Mouse (Mus musculus): ENCODE data around the gene Pcbp3. TPM values are rescaled to one million over a fixed set of nuclear protein-coding genes. Genes with fewer than 3 reads are reported as not detected.

Gene Pcbp3
- polyA plus RNA-seq, 1 experiment from 2014 or later = 12.6 TPM

DNA sequence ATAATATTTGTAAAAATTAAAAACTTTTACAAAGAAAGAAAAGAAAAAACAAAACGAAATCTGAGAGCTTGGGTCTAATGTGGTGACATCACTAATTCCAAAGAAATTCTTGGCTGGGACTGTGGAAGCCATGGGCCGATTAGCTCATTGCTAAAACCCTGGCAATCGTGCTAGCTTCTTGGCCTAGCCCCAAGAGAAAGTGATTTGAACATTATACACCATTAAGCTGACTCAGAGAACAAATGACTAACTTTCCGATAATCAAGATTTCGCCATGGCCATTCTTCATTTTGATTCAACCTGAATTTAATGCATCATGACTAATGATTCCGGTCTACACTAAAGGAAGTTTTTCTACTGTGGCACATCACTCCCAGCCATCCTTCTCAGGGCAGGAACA is 30.6 kb downstream of the Pcbp3 start:
- Histone ChIP-seq H3K27me3 (replicated peaks) (no peaks in the 10 kb centered on the region), H3K27ac (ENCODE audit: poor library complexity, severe bottlenecking) (no peak overlapping the region), H3K36me3 (no peaks in the 10 kb centered on the region), H3K4me1 (replicated peaks) (no peaks in the 10 kb centered on the region), H3K9ac (no peak overlapping the region), H3K4me2 (no peak overlapping the region), H3K9me3 (replicated peaks) (no peaks in the 10 kb centered on the region), H3K4me3 (no peak overlapping the region)
- ATAC-seq (ENCODE audit: insufficient number of reproducible peaks, low FRiP score) = no peak
- 65% methylated on average over 6 of the region's 6 CpGs for WGBS

DNA sequence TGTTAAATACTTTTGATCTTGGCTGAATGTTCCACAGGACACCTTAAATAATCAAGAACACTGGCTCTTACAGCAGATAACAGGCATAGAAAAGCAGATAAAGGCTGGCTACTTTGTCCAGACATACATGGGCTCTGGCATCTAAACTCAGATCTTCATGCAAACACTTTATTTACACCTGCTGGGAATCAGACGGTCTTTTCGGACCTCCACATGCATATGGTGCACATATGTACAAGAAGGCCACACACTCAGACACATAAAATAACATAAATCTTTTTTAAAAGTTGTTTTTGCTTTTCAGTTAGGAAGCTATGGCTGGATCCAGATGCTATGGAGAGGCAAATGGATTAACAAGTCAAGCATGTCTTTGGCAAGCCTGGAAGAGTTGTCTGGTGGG is 37.2 kb downstream of the Pcbp3 start:
- peaks cover under 1% of the 10 kb centered on the region; the same call in 1 of the 2 replicates for H3K9me3 ChIP-seq (replicated peaks)
- no peak overlapping the region for H3K4me3 ChIP-seq
- H3K4me2 ChIP-seq = no peak overlapping the region
- H3K36me3 ChIP-seq = no peaks in the 10 kb centered on the region
- H3K9ac ChIP-seq = no peak overlapping the region
- no peaks in the 10 kb centered on the region for H3K27me3 ChIP-seq (replicated peaks)
- no peak for ATAC-seq (ENCODE audit: insufficient number of reproducible peaks, low FRiP score)
- H3K4me1 ChIP-seq (replicated peaks) = no peaks in the 10 kb centered on the region
- 83% methylated on average over 2 of the region's 2 CpGs for WGBS
- H3K27ac ChIP-seq (ENCODE audit: poor library complexity, severe bottlenecking) = no peak overlapping the region

DNA sequence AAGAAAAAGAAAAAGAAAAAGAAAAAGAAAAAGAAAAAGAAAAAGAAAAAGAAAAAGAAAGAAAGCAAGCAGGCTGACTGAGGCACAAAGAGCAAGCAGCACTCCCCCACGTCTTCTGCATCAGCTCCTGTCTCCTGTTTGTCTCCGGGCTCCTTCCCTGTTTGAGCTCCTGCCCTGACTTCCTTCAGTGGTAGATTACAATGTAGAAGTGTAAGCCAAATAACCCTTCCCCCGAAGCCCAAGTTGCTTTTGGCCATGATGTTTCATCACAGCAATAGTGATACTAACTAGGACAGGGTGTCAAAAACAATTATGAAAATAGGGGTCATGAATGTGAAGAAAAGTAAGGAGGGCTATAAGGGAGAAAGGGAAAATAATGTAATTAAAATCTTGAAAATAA is 43.6 kb downstream of the Pcbp3 start:
- Histone ChIP-seq H3K27ac (ENCODE audit: poor library complexity, severe bottlenecking) (no peak overlapping the region), H3K36me3 (no peaks in the 10 kb centered on the region), H3K4me2 (no peak overlapping the region), H3K27me3 (replicated peaks) (no peaks in the 10 kb centered on the region), H3K4me1 (replicated peaks) (no peaks in the 10 kb centered on the region), H3K4me3 (no peak overlapping the region), H3K9ac (no peak overlapping the region), H3K9me3 (replicated peaks) (peaks cover 8% of the 10 kb centered on the region; the same call in 1 of the 2 replicates)
- ATAC-seq (ENCODE audit: insufficient number of reproducible peaks, low FRiP score) = no peak
- WGBS = 59% methylated on average over 3 of the region's 3 CpGs

- Histone ChIP-seq H3K4me3 (no peak overlapping the region), H3K9ac (no peak overlapping the region), H3K9me3 (replicated peaks) (no peaks in the 10 kb centered on the region), H3K27ac (ENCODE audit: poor library complexity, severe bottlenecking) (no peak overlapping the region), H3K27me3 (replicated peaks) (no peaks in the 10 kb centered on the region), H3K4me1 (replicated peaks) (peaks cover 21% of the 10 kb centered on the region), H3K4me2 (no peak overlapping the region), H3K36me3 (no peaks in the 10 kb centered on the region)
- WGBS = 65% methylated on average over 10 of the region's 10 CpGs
- 0 out of 2 replicates have a peak, but pooled peaks have one; percentile 36 for ATAC-seq (ENCODE audit: insufficient number of reproducible peaks, low FRiP score)
These were observed 55.3 kb downstream of the Pcbp3 start for GRCm38 (mm10) chr10:76906434-76906833.

- peak overlapping the region; percentile 10; the same call in 1 of the 2 replicates for H3K4me2 ChIP-seq
- H3K27me3 ChIP-seq (replicated peaks) = no peaks in the 10 kb centered on the region
- ATAC-seq (ENCODE audit: insufficient number of reproducible peaks, low FRiP score) = no peak
- 64% methylated on average over 14 of the region's 14 CpGs for WGBS
- H3K4me3 ChIP-seq = no peak overlapping the region
- H3K4me1 ChIP-seq (replicated peaks) = peaks cover 21% of the 10 kb centered on the region
- H3K27ac ChIP-seq (ENCODE audit: poor library complexity, severe bottlenecking) = no peak overlapping the region
- no peak overlapping the region for H3K9ac ChIP-seq
- no peaks in the 10 kb centered on the region for H3K36me3 ChIP-seq
- H3K9me3 ChIP-seq (replicated peaks) = no peaks in the 10 kb centered on the region
These were observed 55.7 kb downstream of the Pcbp3 start for GRCm38 (mm10) chr10:76905935-76906341.

DNA sequence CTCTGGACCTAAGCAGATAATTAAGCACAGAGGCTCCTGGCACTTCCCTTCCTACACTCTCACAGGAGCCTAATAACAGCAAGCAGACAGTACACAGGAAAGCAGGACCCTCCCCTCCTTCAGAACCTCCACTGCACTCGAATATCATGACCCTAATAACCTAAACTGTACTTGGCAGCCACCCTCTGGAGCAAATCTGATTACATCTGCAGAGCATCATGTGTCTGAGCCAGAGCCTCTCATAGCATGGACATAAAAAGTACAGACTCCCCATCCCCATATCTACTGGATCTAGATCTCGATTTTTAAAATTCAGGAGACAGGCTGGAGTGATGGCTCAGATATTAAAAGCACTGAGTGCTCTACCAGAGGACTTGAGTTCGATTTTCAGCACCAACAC is 58.0 kb downstream of the Pcbp3 start:
- 50% methylated on average over 3 of the region's 3 CpGs for WGBS

GRCm38 (mm10) chr10:76903099-76903498 is 58.6 kb downstream of the Pcbp3 start:
- Histone ChIP-seq H3K4me2 (no peak overlapping the region), H3K27me3 (replicated peaks) (no peaks in the 10 kb centered on the region), H3K4me3 (no peak overlapping the region), H3K4me1 (replicated peaks) (peaks cover 26% of the 10 kb centered on the region), H3K36me3 (no peaks in the 10 kb centered on the region), H3K9me3 (replicated peaks) (no peaks in the 10 kb centered on the region), H3K27ac (ENCODE audit: poor library complexity, severe bottlenecking) (no peak overlapping the region), H3K9ac (no peak overlapping the region)
- 74% methylated on average over 3 of the region's 3 CpGs for WGBS
- no peak for ATAC-seq (ENCODE audit: insufficient number of reproducible peaks, low FRiP score)

More for the DNA sequence above, 58.0 kb downstream of the Pcbp3 start:
- ATAC-seq (ENCODE audit: insufficient number of reproducible peaks, low FRiP score) = no peak
- H3K27ac ChIP-seq (ENCODE audit: poor library complexity, severe bottlenecking) = no peak overlapping the region
- no peaks in the 10 kb centered on the region for H3K27me3 ChIP-seq (replicated peaks)
- no peaks in the 10 kb centered on the region for H3K9me3 ChIP-seq (replicated peaks)
- no peak overlapping the region for H3K9ac ChIP-seq
- no peak overlapping the region for H3K4me3 ChIP-seq
- no peak overlapping the region for H3K4me2 ChIP-seq
- H3K4me1 ChIP-seq (replicated peaks) = peaks cover 21% of the 10 kb centered on the region
- no peaks in the 10 kb centered on the region for H3K36me3 ChIP-seq

- Histone ChIP-seq H3K4me3 (no peak overlapping the region), H3K27ac (ENCODE audit: poor library complexity, severe bottlenecking) (no peak overlapping the region), H3K9ac (no peak overlapping the region), H3K36me3 (no peaks in the 10 kb centered on the region), H3K27me3 (replicated peaks) (no peaks in the 10 kb centered on the region), H3K4me2 (no peak overlapping the region), H3K4me1 (replicated peaks) (peaks cover 26% of the 10 kb centered on the region), H3K9me3 (replicated peaks) (no peaks in the 10 kb centered on the region)
- ATAC-seq (ENCODE audit: insufficient number of reproducible peaks, low FRiP score) = peak; percentile 55; the same call in 1 of the 2 replicates
- 30% methylated on average over 6 of the region's 6 CpGs for WGBS
These were observed 59.1 kb downstream of the Pcbp3 start for GRCm38 (mm10) chr10:76902588-76902987.

- Histone ChIP-seq H3K27me3 (replicated peaks) (no peaks in the 10 kb centered on the region), H3K4me2 (no peak overlapping the region), H3K27ac (ENCODE audit: poor library complexity, severe bottlenecking) (no peak overlapping the region), H3K4me1 (replicated peaks) (peaks cover 17% of the 10 kb centered on the region), H3K4me3 (no peak overlapping the region), H3K9me3 (replicated peaks) (0 out of 2 replicates have a peak, but pooled peaks cover 6% of the 10 kb centered on the region), H3K9ac (no peak overlapping the region), H3K36me3 (no peaks in the 10 kb centered on the region; the same call in 1 of the 2 replicates)
- WGBS = 78% methylated on average over 4 of the region's 4 CpGs
- ATAC-seq (ENCODE audit: insufficient number of reproducible peaks, low FRiP score) = no peak
These were observed 63.3 kb downstream of the Pcbp3 start for GRCm38 (mm10) chr10:76898428-76898827.

DNA sequence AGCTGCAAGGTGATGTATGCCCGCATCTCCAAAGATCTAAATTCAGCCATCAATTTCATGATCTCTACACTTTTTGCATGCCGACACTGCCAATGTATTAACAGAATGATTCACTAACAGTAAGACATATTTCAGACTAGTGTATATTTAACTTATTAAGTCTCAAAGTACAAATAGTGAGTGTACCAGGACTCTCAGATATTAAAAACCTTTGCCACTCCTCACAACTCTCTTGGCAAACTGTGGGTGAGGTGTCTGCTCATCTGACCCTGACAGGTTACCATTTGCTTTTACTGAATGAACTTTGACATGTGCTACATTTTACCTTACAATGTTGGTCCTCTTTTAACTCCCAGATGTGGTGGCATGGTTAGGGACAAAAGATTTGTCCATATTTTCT is 70.2 kb downstream of the Pcbp3 start:
- 91% methylated on average over 2 of the region's 2 CpGs for WGBS
- Histone ChIP-seq H3K27me3 (replicated peaks) (no peaks in the 10 kb centered on the region), H3K9me3 (replicated peaks) (0 out of 2 replicates have a peak, but pooled peaks cover 3% of the 10 kb centered on the region), H3K4me2 (no peak overlapping the region), H3K4me3 (no peak overlapping the region), H3K4me1 (replicated peaks) (no peaks in the 10 kb centered on the region), H3K27ac (ENCODE audit: poor library complexity, severe bottlenecking) (no peak overlapping the region), H3K9ac (no peak overlapping the region), H3K36me3 (no peaks in the 10 kb centered on the region; the same call in 1 of the 2 replicates)
- ATAC-seq (ENCODE audit: insufficient number of reproducible peaks, low FRiP score) = no peak

GRCm38 (mm10) chr10:76883442-76884244 is 78.0 kb downstream of the Pcbp3 start:
- Histone ChIP-seq H3K4me3 (no peak overlapping the region), H3K27me3 (replicated peaks) (no peaks in the 10 kb centered on the region), H3K9ac (no peak overlapping the region), H3K4me2 (no peak overlapping the region), H3K9me3 (replicated peaks) (no peaks in the 10 kb centered on the region), H3K36me3 (no peaks in the 10 kb centered on the region), H3K27ac (ENCODE audit: poor library complexity, severe bottlenecking) (no peak overlapping the region), H3K4me1 (replicated peaks) (0 out of 2 replicates have a peak, but pooled peaks cover 5% of the 10 kb centered on the region)
- no peak for ATAC-seq (ENCODE audit: insufficient number of reproducible peaks, low FRiP score)
- 85% methylated on average over 3 of the region's 3 CpGs for WGBS

Data from heart, embryonic 12.5 days (tissue).